In the genomic region with DNA sequence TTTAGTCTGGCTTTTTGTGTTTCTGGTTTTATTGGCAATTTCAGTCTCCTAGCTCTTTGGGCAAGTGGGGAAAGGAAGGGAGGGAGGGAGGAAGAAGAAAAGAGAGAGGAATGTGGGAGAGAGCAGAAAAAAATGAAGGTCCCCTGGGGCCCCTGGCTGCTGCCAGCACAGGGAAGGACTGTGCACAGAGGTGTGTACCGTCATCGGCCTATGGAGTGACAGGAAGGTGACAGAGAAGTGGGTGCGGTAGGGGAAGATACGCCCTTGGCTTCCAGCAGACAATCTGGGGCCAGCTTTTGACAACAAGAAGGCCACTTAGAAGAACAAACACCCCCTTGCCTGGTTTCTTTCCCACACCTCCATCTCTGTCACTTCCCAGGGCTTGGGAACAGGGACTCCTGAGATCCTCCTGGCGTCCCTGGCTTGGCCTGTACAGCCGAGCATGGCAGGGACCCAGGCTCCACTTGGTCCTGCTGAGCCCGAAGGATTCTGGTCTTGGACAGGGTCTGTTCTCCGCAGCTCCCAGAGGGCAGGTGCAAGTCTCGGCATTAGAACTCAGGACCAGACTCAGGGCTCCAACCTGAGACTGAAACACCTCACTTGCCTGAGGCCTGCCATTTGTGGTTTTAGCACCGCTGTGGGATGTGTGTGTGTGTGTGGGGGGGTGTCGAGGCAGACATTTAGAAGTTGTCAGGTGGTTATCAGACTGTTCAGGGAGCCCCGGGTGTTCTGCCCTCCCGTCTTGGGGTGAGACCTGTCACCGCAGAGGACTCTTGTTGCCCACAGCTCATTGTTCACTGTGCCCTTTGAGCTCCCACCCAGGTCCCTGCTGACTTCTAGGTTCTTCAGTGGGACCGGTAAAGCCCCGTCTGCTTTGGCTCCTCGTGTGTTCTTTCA, we compare ENCODE assay signal across 10 mouse cellular contexts. TPM values are rescaled to one million over a fixed set of nuclear protein-coding genes. Genes with fewer than 3 reads are reported as not detected.
A peak's percentile ranks its signal among the peaks of the same experiment; 100 is the strongest.
DNase-seq lines count a peak whose midpoint lies in the region; ATAC-seq and TF ChIP-seq lines count a peak whose summit lies in the region.
"Had no signal": no experiment of that assay in that cellular context is flagged by ENCODE, and none has a peak within 500 bp of the region (broad histone marks: within the 10 kb centered on the region; RNA-seq: fewer than 3 reads in every experiment).

No protein-coding gene starts in this region.

- no peak overlapping the region for H3K4me3 ChIP-seq in embryonic facial prominence, embryonic 13.5 days
- no peak overlapping the region for H3K4me3 ChIP-seq in embryonic facial prominence, embryonic 10.5 days
- H3K4me3 ChIP-seq in thymus, adult 2 months (ENCODE audit: control insufficient read depth, insufficient read depth, low read length) = no peak overlapping the region
- no peak overlapping the region for H3K4me3 ChIP-seq in limb, embryonic 14.5 days (replicated peaks; ENCODE audit: low read length)

- H3K4me1 ChIP-seq in embryonic facial prominence, embryonic 13.5 days = peaks cover 16% of the 10 kb centered on the region
- H3K4me1 ChIP-seq in embryonic facial prominence, embryonic 10.5 days = peaks cover 23% of the 10 kb centered on the region
- peaks cover 25% of the 10 kb centered on the region for H3K4me1 ChIP-seq in thymus, adult 2 months (replicated peaks; ENCODE audit: control insufficient read depth, insufficient read depth, low read length)
- 0 out of 2 replicates have a peak, but pooled peaks cover 4% of the 10 kb centered on the region for H3K4me1 ChIP-seq in limb, embryonic 14.5 days (ENCODE audit: control insufficient read depth, insufficient read depth, low read length)

- H3K27me3 ChIP-seq in embryonic facial prominence, embryonic 13.5 days = no peaks in the 10 kb centered on the region
- no peaks in the 10 kb centered on the region for H3K27me3 ChIP-seq in embryonic facial prominence, embryonic 10.5 days (replicated peaks; ENCODE audit: low read depth, poor library complexity, severe bottlenecking)
- no peaks in the 10 kb centered on the region for H3K27me3 ChIP-seq in thymus, adult 2 months (ENCODE audit: control insufficient read depth, insufficient read depth, low read length)
- no peaks in the 10 kb centered on the region for H3K27me3 ChIP-seq in limb, embryonic 14.5 days (ENCODE audit: control insufficient read depth, insufficient read depth, low read length)

- TF ChIP-seq CTCF in thymus, adult 2 months (IDR thresholded peaks at IDR 0.05; ENCODE audit: borderline replicate concordance, control insufficient read depth, extremely low read depth, insufficient read depth, low read length, poor library complexity) = no peak

- peak; percentile 29; the same call in 1 of the 2 replicates for TF ChIP-seq POLR2A in thymus, adult 2 months (IDR thresholded peaks at IDR 0.05; ENCODE audit: control insufficient read depth, extremely low read depth, insufficient read depth, low read length, poor library complexity)
- TF ChIP-seq POLR2A in limb, embryonic 14.5 days (IDR thresholded peaks at IDR 0.05; ENCODE audit: borderline replicate concordance, extremely low read depth, insufficient read depth, insufficient read length) = no peak

- H3K9me3 ChIP-seq in embryonic facial prominence, embryonic 13.5 days = peaks cover 3% of the 10 kb centered on the region; the same call in 1 of the 2 replicates
- H3K9me3 ChIP-seq in embryonic facial prominence, embryonic 10.5 days = peaks cover 3% of the 10 kb centered on the region; the same call in 1 of the 2 replicates
- 0 out of 2 replicates have a peak, but pooled peaks cover 3% of the 10 kb centered on the region for H3K9me3 ChIP-seq in limb, embryonic 14.5 days (ENCODE audit: control insufficient read depth, low read length)

- H3K9ac ChIP-seq in embryonic facial prominence, embryonic 13.5 days = no peak overlapping the region
- 0 out of 2 replicates have a peak overlapping the region, but pooled peaks have one; percentile 12 for H3K9ac ChIP-seq in limb, embryonic 14.5 days (ENCODE audit: low read depth, low read length, severe bottlenecking)

- peaks cover 14% of the 10 kb centered on the region for H3K36me3 ChIP-seq in embryonic facial prominence, embryonic 13.5 days
- H3K36me3 ChIP-seq in embryonic facial prominence, embryonic 10.5 days (replicated peaks) = no peaks in the 10 kb centered on the region
- no peaks in the 10 kb centered on the region for H3K36me3 ChIP-seq in thymus, adult 2 months (ENCODE audit: control insufficient read depth, insufficient read depth, low read length)
- H3K36me3 ChIP-seq in limb, embryonic 14.5 days (ENCODE audit: control insufficient read depth, insufficient read depth, low read length) = 0 out of 2 replicates have a peak, but pooled peaks cover 2% of the 10 kb centered on the region

- no peak for ATAC-seq in embryonic facial prominence, embryonic 13.5 days (ENCODE audit: insufficient number of reproducible peaks, insufficient read depth, low FRiP score, low TSS enrichment, low read depth)
- ATAC-seq in limb, embryonic 14.5 days (ENCODE audit: low FRiP score, low read depth) = no peak

- peak overlapping the region; percentile 16; the same call in 1 of the 2 replicates for H3K27ac ChIP-seq in embryonic facial prominence, embryonic 13.5 days
- no peak overlapping the region for H3K27ac ChIP-seq in embryonic facial prominence, embryonic 10.5 days (replicated peaks)
- no peak overlapping the region for H3K27ac ChIP-seq in thymus, adult 2 months (ENCODE audit: control insufficient read depth, insufficient read depth, low read length)
- no peak overlapping the region for H3K27ac ChIP-seq in limb, embryonic 14.5 days (replicated peaks; ENCODE audit: low read depth, low read length)

- DNase-seq in embryonic facial prominence, embryonic 10.5 days (ENCODE audit: low spot score) = no peak
- no peak for DNase-seq in thymus, adult 2 months
- no peak for DNase-seq in thymus, adult 18-20 months
- no peak for DNase-seq in limb, embryonic 14.5 days (ENCODE audit: low spot score)
- no peak for DNase-seq in lung, postnatal 4 days
- DNase-seq in adrenal gland, postnatal 10 days = no peak
- DNase-seq: heart, postnatal 4 days; kidney, adult 11 months; lung, adult 18-20 months had no signal

- 77% methylated on average over 17 of the region's 17 CpGs for WGBS in embryonic facial prominence, embryonic 13.5 days
- WGBS in embryonic facial prominence, embryonic 10.5 days = 86% methylated on average over 17 of the region's 17 CpGs
- WGBS in thymus, adult 2 months = 34% methylated on average over 17 of the region's 17 CpGs
- WGBS in limb, embryonic 14.5 days = 72% methylated on average over 17 of the region's 17 CpGs

- no peak overlapping the region for H3K4me2 ChIP-seq in embryonic facial prominence, embryonic 13.5 days
- no peak overlapping the region for H3K4me2 ChIP-seq in limb, embryonic 14.5 days (replicated peaks; ENCODE audit: low read depth, low read length, severe bottlenecking)

RNA-seq across cellular contexts. Expression of a gene that starts 18.0 kb away (rescaled TPM):
- polyA plus RNA-seq in embryonic facial prominence, embryonic 13.5 days (2015; fragmentation: Nextera tagmentation; extraction: Ambion mirVana) = 3.8 and 4.0 TPM in 2 replicates
- polyA plus RNA-seq in embryonic facial prominence, embryonic 10.5 days (2016; fragmentation: Nextera tagmentation; extraction: Ambion mirVana) = 2.3 and 4.0 TPM in 2 replicates
- polyA plus RNA-seq in thymus, adult 2 months (2012; rRNA removed) = 42.0 and 54.2 TPM in 2 replicates
- polyA plus RNA-seq in limb, embryonic 14.5 days (2012; rRNA removed) = 12.4 and 13.9 TPM in 2 replicates
- 5.1 and 5.6 TPM in 2 replicates for polyA plus RNA-seq in limb, embryonic 14.5 days (2014; fragmentation: Nextera tagmentation; extraction: Ambion mirVana)
- 1 to 10 TPM; 8.7 to 9.7 TPM for total RNA-seq in adrenal gland, postnatal 10 days (2021)

RNA-seq across cellular contexts. Expression of a gene that starts 46.3 kb away (rescaled TPM):
- 4.6 and 5.7 TPM in 2 replicates for polyA plus RNA-seq in embryonic facial prominence, embryonic 13.5 days (2015; fragmentation: Nextera tagmentation; extraction: Ambion mirVana)
- 2.8 and 3.3 TPM in 2 replicates for polyA plus RNA-seq in embryonic facial prominence, embryonic 10.5 days (2016; fragmentation: Nextera tagmentation; extraction: Ambion mirVana)
- 118 and 131 TPM in 2 replicates for polyA plus RNA-seq in thymus, adult 2 months (2012; rRNA removed)
- 48.6 and 55.3 TPM in 2 replicates for polyA plus RNA-seq in limb, embryonic 14.5 days (2012; rRNA removed)
- polyA plus RNA-seq in limb, embryonic 14.5 days (2014; fragmentation: Nextera tagmentation; extraction: Ambion mirVana) = 7.9 and 11.1 TPM in 2 replicates
- total RNA-seq in adrenal gland, postnatal 10 days (2021) = 10 to 100 TPM; 35.4 to 42.4 TPM

RNA-seq across cellular contexts. Expression of a gene that starts 58.6 kb away (rescaled TPM):
- 328 and 350 TPM in 2 replicates for polyA plus RNA-seq in embryonic facial prominence, embryonic 13.5 days (2015; fragmentation: Nextera tagmentation; extraction: Ambion mirVana)
- 407 and 410 TPM in 2 replicates for polyA plus RNA-seq in embryonic facial prominence, embryonic 10.5 days (2016; fragmentation: Nextera tagmentation; extraction: Ambion mirVana)
- polyA plus RNA-seq in thymus, adult 2 months (2012; rRNA removed) = 119 and 152 TPM in 2 replicates
- polyA plus RNA-seq in limb, embryonic 14.5 days (2012; rRNA removed) = 233 and 255 TPM in 2 replicates
- 308 and 343 TPM in 2 replicates for polyA plus RNA-seq in limb, embryonic 14.5 days (2014; fragmentation: Nextera tagmentation; extraction: Ambion mirVana)
- total RNA-seq in adrenal gland, postnatal 10 days (2021) = 100 to 1,000 TPM; 152 to 180 TPM
